Mouse (Mus musculus) fat pad, adult 2 months (tissue): ENCODE data around the gene Gm7903.
"Not testable (repeated sequence)": the region's sequence is repeated elsewhere in the genome, so short reads cannot be mapped to it uniquely, and the experiment has no call there.

Experiments
- DNase-seq: peaks from one replicate; pipeline ENCODE4 v3.0.0-alpha.2; 2011; ENCODE audit warnings: low read depth, low spot score; ENCODE audit errors: extremely low read depth

Gene Gm7903

GRCm38 (mm10) chrX:135433535-135433934 lies at the start of gene Gm7903:
Gene Gm7903 (plus strand): TSS chrX:135433835.
- not testable (repeated sequence) for DNase-seq

- DNase-seq: not testable (repeated sequence)
Observed at GRCm38 (mm10) chrX:135403578-135403977, 30.1 kb upstream of the Gm7903 start.

- DNase-seq: not testable (repeated sequence)
Observed at GRCm38 (mm10) chrX:135421203-135421602, 12.4 kb upstream of the Gm7903 start.

GRCm38 (mm10) chrX:135421824-135422223 lies 11.8 kb upstream of the Gm7903 start:
- not testable (repeated sequence) for DNase-seq

DNA sequence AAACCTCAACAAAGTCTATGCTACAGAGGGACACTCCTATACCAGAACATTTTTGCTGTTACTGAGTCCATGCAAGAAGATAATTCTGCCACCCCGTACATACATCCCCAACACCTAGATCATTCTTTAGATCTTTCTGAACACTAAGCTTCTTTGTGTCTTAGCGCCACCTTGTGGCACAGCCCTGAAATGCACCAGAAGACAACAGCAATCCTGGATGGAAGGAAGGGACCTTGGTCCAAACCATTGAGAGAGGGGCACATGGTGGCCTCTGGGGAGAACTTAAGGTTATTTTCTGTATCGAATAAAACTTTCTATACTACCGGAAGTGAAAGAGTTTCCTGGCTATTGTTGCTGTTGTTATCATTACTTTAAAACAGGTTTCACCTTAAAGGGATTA lies 11.2 kb upstream of the Gm7903 start:
- DNase-seq: not testable (repeated sequence)

DNA sequence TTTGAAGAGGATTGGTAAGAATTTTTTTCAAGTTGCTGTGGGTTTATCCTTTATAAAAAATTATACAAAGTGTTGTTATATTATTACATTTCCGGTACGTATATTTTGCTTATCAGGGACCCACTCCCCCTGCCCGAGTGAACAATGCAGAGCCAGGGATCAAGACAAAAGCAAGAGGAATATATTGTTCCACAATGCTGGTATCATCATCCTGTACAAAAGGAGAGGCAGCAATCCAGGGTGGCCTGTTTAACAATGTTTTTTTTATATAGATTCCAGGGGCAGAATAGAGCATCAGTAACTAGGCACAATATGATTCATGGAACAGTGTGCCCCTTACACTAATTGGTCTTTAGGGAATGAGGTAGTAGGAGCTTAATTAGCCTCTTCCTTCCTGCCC lies 30.5 kb downstream of the Gm7903 start:
- not testable (repeated sequence) for DNase-seq

DNA sequence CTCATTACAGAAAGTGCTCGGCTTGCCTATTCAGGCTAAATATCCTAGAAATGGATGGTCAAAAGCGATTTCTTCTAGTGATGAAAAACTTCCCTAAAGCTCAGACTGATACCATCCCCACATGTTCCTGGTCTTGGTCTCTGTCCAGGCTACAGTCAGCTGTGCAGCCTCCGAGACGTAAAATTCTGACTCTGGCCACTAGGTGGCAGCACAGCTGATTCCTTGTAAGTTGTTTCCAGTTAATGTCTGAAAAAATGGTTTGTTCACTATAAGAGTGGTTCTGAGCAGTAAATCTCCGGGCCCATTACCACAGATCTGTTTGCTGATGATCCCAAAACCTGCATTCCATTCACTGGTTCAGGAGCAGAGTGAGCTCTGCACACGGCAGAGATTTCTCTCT lies 48.3 kb downstream of the Gm7903 start:
- DNase-seq: not testable (repeated sequence)

- DNase-seq: not testable (repeated sequence)
Observed at GRCm38 (mm10) chrX:135483183-135483582, 49.5 kb downstream of the Gm7903 start.
